Mouse (Mus musculus): ENCODE measurements at regions not wholly inside any gene's neighbourhood (a gene's known extent, or its start where the extent isn't known, plus 50 kb on each side); places are given as distances from the start of the nearest gene placed in this dataset.
A peak's percentile ranks its signal among the peaks of the same experiment; 100 is the strongest.

GRCm38 (mm10) chr4:95283789-95284188, 231.8 kb upstream of the Jun start:
- no peak overlapping the region for H3K4me3 ChIP-seq (replicated peaks)
- H3K27ac ChIP-seq = no peak overlapping the region
- peaks cover 23% of the 10 kb centered on the region for H3K4me1 ChIP-seq (replicated peaks)
- no peak overlapping the region for H3K9ac ChIP-seq (replicated peaks)
- ATAC-seq (ENCODE audit: insufficient number of reproducible peaks, insufficient read depth, low FRiP score, low TSS enrichment, low read depth) = no peak
- no peaks in the 10 kb centered on the region for H3K9me3 ChIP-seq
- no peak overlapping the region for H3K4me2 ChIP-seq
- 78% methylated on average over 2 of the region's 2 CpGs for WGBS
- H3K36me3 ChIP-seq = no peaks in the 10 kb centered on the region
- H3K27me3 ChIP-seq = no peaks in the 10 kb centered on the region

GRCm38 (mm10) chr4:95284192-95284591, 232.2 kb upstream of the Jun start:
- no peak overlapping the region for H3K9ac ChIP-seq (replicated peaks)
- no peak for ATAC-seq (ENCODE audit: insufficient number of reproducible peaks, insufficient read depth, low FRiP score, low TSS enrichment, low read depth)
- no peaks in the 10 kb centered on the region for H3K27me3 ChIP-seq
- no peak overlapping the region for H3K4me3 ChIP-seq (replicated peaks)
- H3K9me3 ChIP-seq = no peaks in the 10 kb centered on the region
- no peaks in the 10 kb centered on the region for H3K36me3 ChIP-seq
- WGBS = 93% methylated on average over 2 of the region's 2 CpGs
- peaks cover 19% of the 10 kb centered on the region for H3K4me1 ChIP-seq (replicated peaks)
- no peak overlapping the region for H3K27ac ChIP-seq
- H3K4me2 ChIP-seq = no peak overlapping the region

- H3K4me3 ChIP-seq (replicated peaks) = no peak overlapping the region
- no peaks in the 10 kb centered on the region for H3K36me3 ChIP-seq
- no peaks in the 10 kb centered on the region for H3K27me3 ChIP-seq
- H3K4me2 ChIP-seq = no peak overlapping the region
- no peak overlapping the region for H3K27ac ChIP-seq
- peaks cover 14% of the 10 kb centered on the region for H3K4me1 ChIP-seq (replicated peaks)
- no peak overlapping the region for H3K9ac ChIP-seq (replicated peaks)
- ATAC-seq (ENCODE audit: insufficient number of reproducible peaks, insufficient read depth, low FRiP score, low TSS enrichment, low read depth) = no peak
- 87% methylated on average over 1 of the region's 1 CpGs for WGBS
- H3K9me3 ChIP-seq = no peaks in the 10 kb centered on the region
Measured at GRCm38 (mm10) chr4:95284696-95285095, 232.7 kb upstream of the Jun start.

- no peak overlapping the region for H3K27ac ChIP-seq
- no peak for ATAC-seq (ENCODE audit: insufficient number of reproducible peaks, insufficient read depth, low FRiP score, low TSS enrichment, low read depth)
- 40% methylated on average over 4 of the region's 4 CpGs for WGBS
Measured at GRCm38 (mm10) chr4:95290321-95290720, 238.3 kb upstream of the Jun start.

GRCm38 (mm10) chr4:95294110-95294509, 242.1 kb upstream of the Jun start:
- WGBS = 52% methylated on average over 4 of the region's 4 CpGs
- Histone ChIP-seq H3K4me2 (no peak overlapping the region), H3K36me3 (no peaks in the 10 kb centered on the region), H3K4me1 (replicated peaks) (peaks cover 4% of the 10 kb centered on the region; the same call in 1 of the 2 replicates), H3K9me3 (no peaks in the 10 kb centered on the region), H3K9ac (replicated peaks) (no peak overlapping the region), H3K4me3 (replicated peaks) (no peak overlapping the region), H3K27me3 (no peaks in the 10 kb centered on the region), H3K27ac (no peak overlapping the region)
- ATAC-seq (ENCODE audit: insufficient number of reproducible peaks, insufficient read depth, low FRiP score, low TSS enrichment, low read depth) = no peak

More at GRCm38 (mm10) chr4:95290321-95290720, 238.3 kb upstream of the Jun start:
- Histone ChIP-seq H3K27me3 (no peaks in the 10 kb centered on the region), H3K4me2 (no peak overlapping the region), H3K4me3 (replicated peaks) (no peak overlapping the region), H3K9ac (replicated peaks) (no peak overlapping the region), H3K9me3 (no peaks in the 10 kb centered on the region), H3K36me3 (no peaks in the 10 kb centered on the region), H3K4me1 (replicated peaks) (peaks cover 4% of the 10 kb centered on the region; the same call in 1 of the 2 replicates)

- Histone ChIP-seq H3K36me3 (no peaks in the 10 kb centered on the region), H3K9me3 (no peaks in the 10 kb centered on the region), H3K27me3 (no peaks in the 10 kb centered on the region), H3K4me3 (replicated peaks) (no peak overlapping the region), H3K4me1 (replicated peaks) (peaks cover 9% of the 10 kb centered on the region), H3K9ac (replicated peaks) (no peak overlapping the region), H3K27ac (no peak overlapping the region), H3K4me2 (no peak overlapping the region)
- ATAC-seq (ENCODE audit: insufficient number of reproducible peaks, insufficient read depth, low FRiP score, low TSS enrichment, low read depth) = no peak
- 95% methylated on average over 2 of the region's 2 CpGs for WGBS
Measured at GRCm38 (mm10) chr4:95301907-95302306, 249.9 kb upstream of the Jun start.

GRCm38 (mm10) chr4:95303337-95303736, 251.3 kb upstream of the Jun start:
- no peak overlapping the region for H3K4me3 ChIP-seq (replicated peaks)
- 0 out of 2 replicates have a peak overlapping the region, but pooled peaks have one; percentile 36 for H3K27ac ChIP-seq
- ATAC-seq (ENCODE audit: insufficient number of reproducible peaks, insufficient read depth, low FRiP score, low TSS enrichment, low read depth) = no peak
- WGBS = 47% methylated on average over 2 of the region's 2 CpGs
- H3K9ac ChIP-seq (replicated peaks) = no peak overlapping the region
- no peaks in the 10 kb centered on the region for H3K27me3 ChIP-seq
- peaks cover 9% of the 10 kb centered on the region for H3K4me1 ChIP-seq (replicated peaks)
- H3K4me2 ChIP-seq = no peak overlapping the region
- no peaks in the 10 kb centered on the region for H3K36me3 ChIP-seq
- no peaks in the 10 kb centered on the region for H3K9me3 ChIP-seq

GRCm38 (mm10) chr4:95304006-95304405, 252.0 kb upstream of the Jun start:
- 83% methylated on average over 1 of the region's 1 CpGs for WGBS
- Histone ChIP-seq H3K36me3 (no peaks in the 10 kb centered on the region), H3K27me3 (no peaks in the 10 kb centered on the region), H3K4me1 (replicated peaks) (peaks cover 9% of the 10 kb centered on the region), H3K27ac (no peak overlapping the region), H3K4me2 (no peak overlapping the region), H3K9me3 (no peaks in the 10 kb centered on the region), H3K4me3 (replicated peaks) (no peak overlapping the region), H3K9ac (replicated peaks) (no peak overlapping the region)
- ATAC-seq (ENCODE audit: insufficient number of reproducible peaks, insufficient read depth, low FRiP score, low TSS enrichment, low read depth) = no peak

- no peaks in the 10 kb centered on the region for H3K27me3 ChIP-seq
- ATAC-seq (ENCODE audit: insufficient number of reproducible peaks, insufficient read depth, low FRiP score, low TSS enrichment, low read depth) = no peak
- WGBS = 92% methylated on average over 2 of the region's 2 CpGs
Measured at GRCm38 (mm10) chr4:95307134-95307533, 250.2 kb upstream of the Fggy start.

GRCm38 (mm10) chr4:95308469-95308895, 248.8 kb upstream of the Fggy start:
- no peaks in the 10 kb centered on the region for H3K36me3 ChIP-seq
- no peak for ATAC-seq (ENCODE audit: insufficient number of reproducible peaks, insufficient read depth, low FRiP score, low TSS enrichment, low read depth)
- peaks cover 6% of the 10 kb centered on the region for H3K4me1 ChIP-seq (replicated peaks)
- H3K27me3 ChIP-seq = no peaks in the 10 kb centered on the region
- no peak overlapping the region for H3K27ac ChIP-seq
- H3K9ac ChIP-seq (replicated peaks) = no peak overlapping the region
- 71% methylated on average over 5 of the region's 5 CpGs for WGBS
- H3K4me2 ChIP-seq = no peak overlapping the region
- no peaks in the 10 kb centered on the region for H3K9me3 ChIP-seq
- no peak overlapping the region for H3K4me3 ChIP-seq (replicated peaks)

More at GRCm38 (mm10) chr4:95307134-95307533, 250.2 kb upstream of the Fggy start:
- Histone ChIP-seq H3K4me2 (no peak overlapping the region), H3K9ac (replicated peaks) (no peak overlapping the region), H3K4me3 (replicated peaks) (no peak overlapping the region), H3K9me3 (no peaks in the 10 kb centered on the region), H3K36me3 (no peaks in the 10 kb centered on the region), H3K4me1 (replicated peaks) (peaks cover 13% of the 10 kb centered on the region), H3K27ac (no peak overlapping the region)

- Histone ChIP-seq H3K27ac (no peak overlapping the region), H3K4me2 (no peak overlapping the region), H3K36me3 (no peaks in the 10 kb centered on the region), H3K27me3 (no peaks in the 10 kb centered on the region), H3K4me1 (replicated peaks) (0 out of 2 replicates have a peak, but pooled peaks cover 4% of the 10 kb centered on the region), H3K9me3 (no peaks in the 10 kb centered on the region), H3K9ac (replicated peaks) (no peak overlapping the region), H3K4me3 (replicated peaks) (no peak overlapping the region)
- no peak for ATAC-seq (ENCODE audit: insufficient number of reproducible peaks, insufficient read depth, low FRiP score, low TSS enrichment, low read depth)
- 85% methylated on average over 6 of the region's 6 CpGs for WGBS
Measured at GRCm38 (mm10) chr4:95310410-95310809, 246.9 kb upstream of the Fggy start.

- peak; percentile 92 for ATAC-seq (ENCODE audit: insufficient number of reproducible peaks, insufficient read depth, low FRiP score, low TSS enrichment, low read depth)
- Histone ChIP-seq H3K4me3 (replicated peaks) (no peak overlapping the region), H3K36me3 (no peaks in the 10 kb centered on the region), H3K27ac (peak overlapping the region; percentile 90), H3K4me2 (peak overlapping the region; percentile 31), H3K4me1 (replicated peaks) (peaks cover 28% of the 10 kb centered on the region), H3K9me3 (no peaks in the 10 kb centered on the region), H3K9ac (replicated peaks) (no peak overlapping the region), H3K27me3 (no peaks in the 10 kb centered on the region)
- 8% methylated on average over 3 of the region's 3 CpGs for WGBS
Measured at GRCm38 (mm10) chr4:95317821-95318290, 239.5 kb upstream of the Fggy start.

Data from limb, embryonic 12.5 days (tissue).